Mouse (Mus musculus) myocyte (in vitro differentiated cells): ENCODE measurements around the gene Kcnq1.

Experiments
- E2F4 ChIP-seq: IDR thresholded peaks from one replicate; pipeline ENCODE4 v1.6.1; 2011; ENCODE audit warnings: mild to moderate bottlenecking, control low read depth, moderate library complexity; ENCODE audit not compliant: insufficient read depth
- MAX ChIP-seq: IDR thresholded peaks from one replicate; pipeline ENCODE4 v1.6.1; 2011; ENCODE audit warnings: low read depth, mild to moderate bottlenecking, control low read depth
- MYOG ChIP-seq, 3 experiments: IDR thresholded peaks; one replicate each; pipeline ENCODE4 v1.6.1; 2011; ENCODE audit warnings: control low read depth in 2 of 3, low read depth in 2 of 3, mild to moderate bottlenecking in 2 of 3; ENCODE audit not compliant: insufficient read length in 2 of 3, control insufficient read depth in 1 of 3, insufficient read depth in 1 of 3
- POLR2A ChIP-seq: IDR thresholded peaks from one replicate; pipeline ENCODE4 v1.6.1; 2011; ENCODE audit warnings: low read depth, mild to moderate bottlenecking, control low read depth, moderate library complexity; ENCODE audit not compliant: insufficient read length
- POLR2AphosphoS2 ChIP-seq: IDR thresholded peaks from one replicate; pipeline ENCODE4 v1.6.1; 2011; ENCODE audit warnings: low read depth, control low read depth; ENCODE audit not compliant: insufficient read length
- REST ChIP-seq: IDR thresholded peaks from one replicate; pipeline ENCODE4 v1.6.1; 2011; ENCODE audit warnings: mild to moderate bottlenecking, control low read depth, moderate library complexity; ENCODE audit not compliant: insufficient read depth, insufficient read length
- TCF3 ChIP-seq: IDR thresholded peaks from one replicate; pipeline ENCODE4 v1.6.1; 2011; ENCODE audit warnings: low read depth, control low read depth; ENCODE audit not compliant: insufficient read length
- USF1 ChIP-seq: IDR thresholded peaks from one replicate; pipeline ENCODE4 v1.6.1; 2011; ENCODE audit warnings: low read depth, mild to moderate bottlenecking, control low read depth, moderate library complexity

GRCm38 (mm10) chr7:143341301-143341980 lies 235.3 kb downstream of the Kcnq1 start:
- no peak for TF ChIP-seq REST
- no peak for TF ChIP-seq POLR2A
- TF ChIP-seq POLR2AphosphoS2, result no peak
- TF ChIP-seq TCF3, result no peak
- TF ChIP-seq USF1, result no peak
- no peak for TF ChIP-seq E2F4
- TF ChIP-seq MAX, result no peak
- TF ChIP-seq MYOG (IDR thresholded peaks at IDR 0.05; ENCODE audit: control insufficient read depth in 1 of 3, insufficient read depth in 1 of 3, insufficient read length in 2 of 3, low read depth in 2 of 3), result no peak
